Mouse (Mus musculus) neural tube, embryonic 14.5 days (tissue): ENCODE measurements at regions not wholly inside any gene's neighbourhood (a gene's known extent, or its start where the extent isn't known, plus 50 kb on each side); places are given as distances from the start of the nearest gene placed in this dataset.

Experiments
- ATAC-seq: fragments of 200-750 bp; cut with Nextera tagmentation; 2 replicates; pipeline ENCODE4 v1.8.0; 2017; ENCODE audit warnings: low read depth, mild to moderate bottlenecking, moderate TSS enrichment, moderate library complexity
- H3K27ac ChIP-seq: fragments of 300-500 bp; sonication (generic); 2 replicates; pipeline ENCODE4 v1.5.1; 2014; ENCODE audit warnings: low read depth, mild to moderate bottlenecking, control low read depth, low read length, moderate library complexity, mixed read lengths
- H3K27me3 ChIP-seq: fragments of 300-500 bp; sonication (generic); 2 replicates; pipeline ENCODE4 v1.6.1; 2014; ENCODE audit warnings: low read length; ENCODE audit not compliant: control insufficient read depth, insufficient read depth
- H3K36me3 ChIP-seq: fragments of 300-500 bp; sonication (generic); 2 replicates; pipeline ENCODE4 v1.6.1; 2014; ENCODE audit warnings: low read length, mixed read lengths; ENCODE audit not compliant: control insufficient read depth, insufficient read depth
- H3K4me1 ChIP-seq: fragments of 300-500 bp; sonication (generic); 2 replicates; pipeline ENCODE4 v1.6.1; 2014; ENCODE audit warnings: low read length; ENCODE audit not compliant: control insufficient read depth, insufficient read depth
- H3K4me2 ChIP-seq: fragments of 300-500 bp; sonication (generic); 2 replicates; pipeline ENCODE4 v1.6.1; 2014; ENCODE audit warnings: mild to moderate bottlenecking, low read depth, low read length, control low read depth
- H3K4me3 ChIP-seq: fragments of 300-500 bp; sonication (generic); 2 replicates; pipeline ENCODE4 v1.5.1; 2014; ENCODE audit warnings: low read depth, low read length, control low read depth, mixed read lengths
- H3K9ac ChIP-seq: fragments of 300-500 bp; sonication (generic); replicated peaks from 2 replicates; pipeline ENCODE4 v1.6.1; 2014; ENCODE audit warnings: low read depth, mild to moderate bottlenecking, control low read depth, low read length, mixed read lengths
- H3K9me3 ChIP-seq: fragments of 300-500 bp; sonication (generic); 2 replicates; pipeline ENCODE4 v1.6.1; 2016; ENCODE audit warnings: low read length; ENCODE audit not compliant: control insufficient read depth
- WGBS: fragments of 180-500 bp; shearing (Covaris S2); extraction: QIAGEN DNeasy Blood & Tissue Kit; methylation state at CpG from one replicate; pipeline ENCODE4 v1.1.7; 2014; 5-methylcytosine and 5-hydroxymethylcytosine counted together

DNA sequence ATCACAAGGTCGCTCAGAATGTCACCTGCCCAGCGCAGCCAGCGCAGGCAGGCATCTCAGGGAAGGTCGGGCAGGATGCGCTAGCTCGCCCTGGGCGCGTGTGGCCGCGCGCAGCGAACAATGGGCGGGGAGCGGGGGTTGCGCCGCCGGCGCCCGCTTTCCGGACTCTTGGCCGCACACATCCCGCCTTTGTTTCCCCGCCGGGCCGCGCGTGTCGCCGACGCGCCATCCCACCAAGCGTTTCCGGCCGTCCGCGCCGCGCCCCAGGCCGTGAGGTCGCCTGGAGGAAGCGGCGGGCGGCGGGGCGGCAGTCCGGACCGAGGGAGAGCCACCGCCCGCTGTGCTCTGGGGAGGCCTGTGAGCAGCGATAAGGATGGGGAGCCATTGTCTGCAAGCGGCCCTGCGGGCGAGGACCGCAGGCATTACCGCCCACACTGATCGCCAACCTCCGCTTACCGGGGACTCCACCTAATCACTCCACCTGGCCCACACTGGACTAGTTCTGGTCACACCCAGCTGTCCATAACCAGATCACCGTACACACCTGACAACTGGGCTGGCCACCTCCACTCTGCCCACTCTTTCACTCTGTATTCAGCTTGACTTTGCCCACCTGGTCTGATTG lies 354.3 kb upstream of the Gm10295 start:
- no peaks in the 10 kb centered on the region for H3K27me3 ChIP-seq
- no peaks in the 10 kb centered on the region for H3K36me3 ChIP-seq
- peak overlapping the region; percentile 75 for H3K4me2 ChIP-seq
- WGBS: 0% methylated on average over 50 of the region's 59 CpGs
- H3K4me3 ChIP-seq: peak overlapping the region; percentile 47
- H3K4me1 ChIP-seq: 0 out of 2 replicates have a peak, but pooled peaks cover 3% of the 10 kb centered on the region
- peak; percentile 85 for ATAC-seq
- peak overlapping the region; percentile 41 for H3K27ac ChIP-seq
- no peaks in the 10 kb centered on the region for H3K9me3 ChIP-seq
- peak overlapping the region; percentile 77 for H3K9ac ChIP-seq

DNA sequence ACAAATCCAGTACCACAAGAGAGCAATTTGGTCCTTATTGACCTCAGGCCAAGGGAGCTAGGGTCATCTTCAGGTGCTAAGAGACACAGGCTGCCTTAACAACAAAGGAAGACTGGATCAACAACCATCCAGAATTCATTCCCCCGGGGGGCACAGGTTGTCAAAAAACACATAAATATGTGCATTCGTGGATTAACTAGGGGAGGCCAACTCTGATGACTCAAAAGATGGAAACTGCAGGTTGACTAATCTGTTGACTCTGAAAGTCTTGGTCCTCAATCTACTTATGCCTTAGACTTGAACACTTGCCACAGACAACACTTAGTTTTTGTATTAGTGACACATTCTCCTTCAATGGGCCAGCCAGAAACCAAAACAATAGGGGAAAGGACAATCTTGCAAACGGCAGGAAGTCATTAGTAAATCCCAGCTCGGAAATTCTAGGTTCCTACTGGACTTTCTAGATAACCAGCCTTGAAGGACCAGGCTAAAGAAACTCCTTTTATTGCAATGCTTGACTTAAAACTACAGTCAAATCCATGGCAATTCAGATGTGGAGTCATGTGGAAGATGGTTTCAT lies 353.5 kb upstream of the Gm10295 start:
- 62% methylated on average over 4 of the region's 4 CpGs for WGBS
- peak overlapping the region; percentile 47 for H3K4me3 ChIP-seq
- no peaks in the 10 kb centered on the region for H3K36me3 ChIP-seq
- no peak overlapping the region for H3K9ac ChIP-seq
- 0 out of 2 replicates have a peak, but pooled peaks cover 3% of the 10 kb centered on the region for H3K4me1 ChIP-seq
- no peak overlapping the region; the same call in 1 of the 2 replicates for H3K27ac ChIP-seq
- no peaks in the 10 kb centered on the region for H3K9me3 ChIP-seq
- no peak for ATAC-seq
- H3K27me3 ChIP-seq: no peaks in the 10 kb centered on the region
- peak overlapping the region; percentile 75 for H3K4me2 ChIP-seq
